Mouse (Mus musculus): ENCODE results near the gene Itga9.

- TF ChIP-seq CTCF (IDR thresholded peaks at IDR 0.05; ENCODE audit: low read depth) (no peak), EP300 (IDR thresholded peaks at IDR 0.05; ENCODE audit: low read depth) (no peak)
Measured at GRCm38 (mm10) chr9:118638642-118639210, 32.2 kb downstream of the Itga9 start.

All from liver, postnatal 0 days (tissue).